Mouse (Mus musculus) heart, embryonic 12.5 days (tissue): ENCODE measurements around the gene Zfyve21. TPM values are rescaled to one million over a fixed set of nuclear protein-coding genes. Genes with fewer than 3 reads are reported as not detected.

Source experiments
- ATAC-seq: fragments of 200-750 bp; cut with Nextera tagmentation; 2 replicates; pipeline ENCODE4 v1.8.0; 2017; ENCODE audit warnings: moderate TSS enrichment, moderate library complexity; ENCODE audit not compliant: insufficient number of reproducible peaks, low FRiP score
- H3K27ac ChIP-seq: fragments of 300-500 bp; sonication (generic); 2 replicates; pipeline ENCODE4 v1.5.1; 2016; ENCODE audit warnings: mild to moderate bottlenecking, moderate library complexity; ENCODE audit not compliant: poor library complexity, severe bottlenecking
- H3K27me3 ChIP-seq: fragments of 300-500 bp; sonication (generic); replicated peaks from 2 replicates; pipeline ENCODE4 v1.6.1; 2016; ENCODE audit warnings: mild to moderate bottlenecking, moderate library complexity
- H3K36me3 ChIP-seq: fragments of 300-500 bp; sonication (generic); 2 replicates; pipeline ENCODE4 v1.6.1; 2016; ENCODE audit warnings: mild to moderate bottlenecking, moderate library complexity
- H3K4me1 ChIP-seq: fragments of 300-500 bp; sonication (generic); replicated peaks from 2 replicates; pipeline ENCODE4 v1.6.1; 2016; ENCODE audit warnings: mild to moderate bottlenecking
- H3K4me2 ChIP-seq: fragments of 300-500 bp; sonication (generic); 2 replicates; pipeline ENCODE4 v1.6.1; 2016; ENCODE audit warnings: mild to moderate bottlenecking, moderate library complexity
- H3K4me3 ChIP-seq: fragments of 300-500 bp; sonication (generic); 2 replicates; pipeline ENCODE4 v1.5.1; 2016; ENCODE audit warnings: mild to moderate bottlenecking
- H3K9ac ChIP-seq: fragments of 300-500 bp; sonication (generic); 2 replicates; pipeline ENCODE4 v1.6.1; 2016; ENCODE audit warnings: mild to moderate bottlenecking, moderate library complexity
- H3K9me3 ChIP-seq: fragments of 300-500 bp; sonication (generic); replicated peaks from 2 replicates; pipeline ENCODE4 v1.6.1; 2016; ENCODE audit warnings: mild to moderate bottlenecking, moderate library complexity
- WGBS: fragments of 180-500 bp; shearing (Covaris S2); methylation state at CpG from one replicate; pipeline ENCODE4 v1.1.7; 2016; 5-methylcytosine and 5-hydroxymethylcytosine counted together
- polyA plus RNA-seq: library from polyadenylated mRNA; unstranded; fragments of >200 nt; fragmentation: Nextera tagmentation; extraction: Ambion mirVana; gene quantifications from 2 replicates; pipeline ENCODE4 v1.2.1, GENCODE M21; 2016

Zfyve21 gene
- polyA plus RNA-seq, 1 experiment from 2014 or later = 71.9 TPM

GRCm38 (mm10) chr12:111846815-111847214, 32.8 kb downstream of the Zfyve21 start:
- no peaks in the 10 kb centered on the region for H3K27me3 ChIP-seq
- no peak overlapping the region; the same call in 1 of the 2 replicates for H3K9ac ChIP-seq
- no peak for ATAC-seq
- no peak overlapping the region for H3K4me3 ChIP-seq
- 89% methylated on average over 10 of the region's 10 CpGs for WGBS
- peaks cover 8% of the 10 kb centered on the region for H3K4me1 ChIP-seq
- no peaks in the 10 kb centered on the region for H3K9me3 ChIP-seq
- H3K36me3 ChIP-seq = peaks cover 18% of the 10 kb centered on the region
- no peak overlapping the region for H3K27ac ChIP-seq
- no peak overlapping the region for H3K4me2 ChIP-seq

- ATAC-seq = peak; percentile 33; the same call in 1 of the 2 replicates
- H3K27me3 ChIP-seq = no peaks in the 10 kb centered on the region
- H3K27ac ChIP-seq = peak overlapping the region; percentile 48
These were observed 34.4 kb downstream of the Zfyve21 start for GRCm38 (mm10) chr12:111848300-111848798.

GRCm38 (mm10) chr12:111851235-111851634, 37.3 kb downstream of the Zfyve21 start:
- Histone ChIP-seq H3K4me1 (peaks cover 12% of the 10 kb centered on the region), H3K27me3 (no peaks in the 10 kb centered on the region), H3K9me3 (no peaks in the 10 kb centered on the region), H3K36me3 (peaks cover 9% of the 10 kb centered on the region), H3K9ac (no peak overlapping the region), H3K27ac (no peak overlapping the region), H3K4me2 (no peak overlapping the region), H3K4me3 (no peak overlapping the region)
- WGBS = 69% methylated on average over 2 of the region's 2 CpGs
- ATAC-seq = no peak

More at GRCm38 (mm10) chr12:111848300-111848798, 34.4 kb downstream of the Zfyve21 start:
- Histone ChIP-seq H3K36me3 (peaks cover 8% of the 10 kb centered on the region), H3K4me3 (no peak overlapping the region), H3K4me1 (peaks cover 12% of the 10 kb centered on the region), H3K9ac (0 out of 2 replicates have a peak overlapping the region, but pooled peaks have one; percentile 36), H3K9me3 (no peaks in the 10 kb centered on the region), H3K4me2 (no peak overlapping the region)
- 53% methylated on average over 9 of the region's 9 CpGs for WGBS

- Histone ChIP-seq H3K27ac (no peak overlapping the region), H3K36me3 (peaks cover 12% of the 10 kb centered on the region), H3K4me2 (no peak overlapping the region), H3K4me3 (no peak overlapping the region), H3K4me1 (peaks cover 12% of the 10 kb centered on the region), H3K9ac (no peak overlapping the region), H3K9me3 (no peaks in the 10 kb centered on the region), H3K27me3 (no peaks in the 10 kb centered on the region)
- 82% methylated on average over 5 of the region's 5 CpGs for WGBS
- no peak for ATAC-seq
These were observed 37.8 kb downstream of the Zfyve21 start for GRCm38 (mm10) chr12:111851745-111852144.

GRCm38 (mm10) chr12:111853011-111853436, 39.1 kb downstream of the Zfyve21 start:
- no peak for ATAC-seq
- peaks cover 12% of the 10 kb centered on the region for H3K4me1 ChIP-seq
- peaks cover 21% of the 10 kb centered on the region for H3K36me3 ChIP-seq
- H3K27ac ChIP-seq = no peak overlapping the region
- H3K27me3 ChIP-seq = no peaks in the 10 kb centered on the region
- H3K9me3 ChIP-seq = no peaks in the 10 kb centered on the region
- no peak overlapping the region for H3K9ac ChIP-seq
- H3K4me3 ChIP-seq = no peak overlapping the region
- no peak overlapping the region for H3K4me2 ChIP-seq
- 65% methylated on average over 10 of the region's 10 CpGs for WGBS

- Histone ChIP-seq H3K36me3 (peaks cover 26% of the 10 kb centered on the region), H3K9ac (no peak overlapping the region), H3K27ac (no peak overlapping the region), H3K4me3 (no peak overlapping the region), H3K4me1 (peaks cover 7% of the 10 kb centered on the region), H3K27me3 (no peaks in the 10 kb centered on the region), H3K9me3 (no peaks in the 10 kb centered on the region), H3K4me2 (no peak overlapping the region)
- WGBS = 78% methylated on average over 4 of the region's 4 CpGs
- ATAC-seq = no peak
These were observed 39.6 kb downstream of the Zfyve21 start for GRCm38 (mm10) chr12:111853546-111853945.

- Histone ChIP-seq H3K4me3 (no peak overlapping the region), H3K27ac (no peak overlapping the region)
- no peak for ATAC-seq
These were observed 41.5 kb downstream of the Zfyve21 start for GRCm38 (mm10) chr12:111855448-111855847.

GRCm38 (mm10) chr12:111864206-111864824, 50.3 kb downstream of the Zfyve21 start:
- WGBS = 88% methylated on average over 4 of the region's 4 CpGs
- Histone ChIP-seq H3K36me3 (peaks cover 38% of the 10 kb centered on the region), H3K4me1 (no peaks in the 10 kb centered on the region), H3K4me3 (no peak overlapping the region), H3K9ac (no peak overlapping the region), H3K27ac (no peak overlapping the region), H3K27me3 (no peaks in the 10 kb centered on the region), H3K9me3 (no peaks in the 10 kb centered on the region), H3K4me2 (no peak overlapping the region)
- ATAC-seq = no peak

More at GRCm38 (mm10) chr12:111855448-111855847, 41.5 kb downstream of the Zfyve21 start:
- H3K4me2 ChIP-seq = no peak overlapping the region
- peaks cover 5% of the 10 kb centered on the region for H3K4me1 ChIP-seq
- peaks cover 31% of the 10 kb centered on the region for H3K36me3 ChIP-seq
- no peaks in the 10 kb centered on the region for H3K9me3 ChIP-seq
- WGBS = 82% methylated on average over 2 of the region's 2 CpGs
- no peaks in the 10 kb centered on the region for H3K27me3 ChIP-seq
- no peak overlapping the region for H3K9ac ChIP-seq

GRCm38 (mm10) chr12:111869806-111870205, 55.8 kb downstream of the Zfyve21 start:
- H3K27me3 ChIP-seq = no peaks in the 10 kb centered on the region
- 93% methylated on average over 1 of the region's 1 CpGs for WGBS
- no peaks in the 10 kb centered on the region for H3K4me1 ChIP-seq
- H3K4me2 ChIP-seq = no peak overlapping the region
- no peak for ATAC-seq
- H3K4me3 ChIP-seq = no peak overlapping the region
- peaks cover 31% of the 10 kb centered on the region for H3K36me3 ChIP-seq
- no peaks in the 10 kb centered on the region for H3K9me3 ChIP-seq
- no peak overlapping the region for H3K9ac ChIP-seq
- H3K27ac ChIP-seq = no peak overlapping the region

- H3K4me2 ChIP-seq = no peak overlapping the region
- no peak overlapping the region for H3K27ac ChIP-seq
- H3K27me3 ChIP-seq = no peaks in the 10 kb centered on the region
- WGBS = 87% methylated on average over 7 of the region's 7 CpGs
- H3K4me1 ChIP-seq = 0 out of 2 replicates have a peak, but pooled peaks cover 2% of the 10 kb centered on the region
- H3K9ac ChIP-seq = no peak overlapping the region
- H3K9me3 ChIP-seq = no peaks in the 10 kb centered on the region
- H3K4me3 ChIP-seq = no peak overlapping the region
- no peak for ATAC-seq
- H3K36me3 ChIP-seq = peaks cover 31% of the 10 kb centered on the region
These were observed 56.8 kb downstream of the Zfyve21 start for GRCm38 (mm10) chr12:111870811-111871210.

GRCm38 (mm10) chr12:111872079-111872478, 58.1 kb downstream of the Zfyve21 start:
- 88% methylated on average over 5 of the region's 5 CpGs for WGBS
- Histone ChIP-seq H3K27me3 (no peaks in the 10 kb centered on the region), H3K27ac (no peak overlapping the region), H3K4me3 (no peak overlapping the region), H3K9me3 (no peaks in the 10 kb centered on the region), H3K36me3 (peaks cover 20% of the 10 kb centered on the region), H3K4me2 (no peak overlapping the region), H3K4me1 (0 out of 2 replicates have a peak, but pooled peaks cover 6% of the 10 kb centered on the region), H3K9ac (no peak overlapping the region)
- no peak for ATAC-seq
